Mouse (Mus musculus) myocyte (in vitro differentiated cells): Measurements from ENCODE around the gene 9630041A04Rik.

Experiments
- CEBPB ChIP-seq: IDR thresholded peaks from 2 replicates; pipeline ENCODE4 v1.6.1; 2011; ENCODE audit warnings: mild to moderate bottlenecking, moderate library complexity; ENCODE audit not compliant: poor library complexity, insufficient read depth, severe bottlenecking
- E2F4 ChIP-seq: IDR thresholded peaks from one replicate; pipeline ENCODE4 v1.6.1; 2011; ENCODE audit warnings: mild to moderate bottlenecking, control low read depth, moderate library complexity; ENCODE audit not compliant: insufficient read depth
- MAX ChIP-seq: IDR thresholded peaks from one replicate; pipeline ENCODE4 v1.6.1; 2011; ENCODE audit warnings: low read depth, mild to moderate bottlenecking, control low read depth
- MYOD1 ChIP-seq, 3 experiments: IDR thresholded peaks; one replicate each; pipeline ENCODE4 v1.6.1; 2011; ENCODE audit warnings: control low read depth in 2 of 3, low read depth in 2 of 3, mild to moderate bottlenecking in 2 of 3, moderate library complexity in 1 of 3; ENCODE audit not compliant: insufficient read length in 2 of 3, control insufficient read depth in 1 of 3
- MYOG ChIP-seq, 3 experiments: IDR thresholded peaks; one replicate each; pipeline ENCODE4 v1.6.1; 2011; ENCODE audit warnings: control low read depth in 2 of 3, low read depth in 2 of 3, mild to moderate bottlenecking in 2 of 3; ENCODE audit not compliant: insufficient read length in 2 of 3, control insufficient read depth in 1 of 3, insufficient read depth in 1 of 3
- POLR2A ChIP-seq: IDR thresholded peaks from one replicate; pipeline ENCODE4 v1.6.1; 2011; ENCODE audit warnings: low read depth, mild to moderate bottlenecking, control low read depth, moderate library complexity; ENCODE audit not compliant: insufficient read length
- POLR2AphosphoS2 ChIP-seq: IDR thresholded peaks from one replicate; pipeline ENCODE4 v1.6.1; 2011; ENCODE audit warnings: low read depth, control low read depth; ENCODE audit not compliant: insufficient read length
- REST ChIP-seq: IDR thresholded peaks from one replicate; pipeline ENCODE4 v1.6.1; 2011; ENCODE audit warnings: mild to moderate bottlenecking, control low read depth, moderate library complexity; ENCODE audit not compliant: insufficient read depth, insufficient read length
- SRF ChIP-seq: IDR thresholded peaks from one replicate; pipeline ENCODE4 v1.6.1; 2011; ENCODE audit warnings: low read depth; ENCODE audit not compliant: control insufficient read depth, insufficient read length
- TCF12 ChIP-seq: IDR thresholded peaks from one replicate; pipeline ENCODE4 v1.6.1; 2011; ENCODE audit warnings: mild to moderate bottlenecking, control low read depth; ENCODE audit not compliant: poor library complexity, insufficient read depth, severe bottlenecking
- TCF3 ChIP-seq: IDR thresholded peaks from one replicate; pipeline ENCODE4 v1.6.1; 2011; ENCODE audit warnings: low read depth, control low read depth; ENCODE audit not compliant: insufficient read length
- USF1 ChIP-seq: IDR thresholded peaks from one replicate; pipeline ENCODE4 v1.6.1; 2011; ENCODE audit warnings: low read depth, mild to moderate bottlenecking, control low read depth, moderate library complexity

- no peak for TF ChIP-seq USF1
- TF ChIP-seq TCF12: no peak
- TF ChIP-seq POLR2A: no peak
- no peak for TF ChIP-seq MAX
- TF ChIP-seq MYOG (IDR thresholded peaks at IDR 0.05; ENCODE audit: control insufficient read depth in 1 of 3, insufficient read depth in 1 of 3, insufficient read length in 2 of 3, low read depth in 2 of 3): no peak
- no peak for TF ChIP-seq POLR2AphosphoS2
- no peak for TF ChIP-seq REST
- no peak for TF ChIP-seq MYOD1 (IDR thresholded peaks at IDR 0.05; ENCODE audit: control insufficient read depth in 1 of 3, insufficient read length in 2 of 3, low read depth in 2 of 3)
- TF ChIP-seq E2F4: no peak
- TF ChIP-seq TCF3: no peak
- no peak for TF ChIP-seq SRF
- TF ChIP-seq CEBPB: no peak
These were observed 63.2 kb downstream of the 9630041A04Rik start for GRCm38 (mm10) chr9:101924829-101925228.
